Mouse (Mus musculus) ES-E14 (cell line): Measurements from ENCODE around the gene Magi2.

Experiments
- CHD2 ChIP-seq: IDR thresholded peaks from 2 replicates; pipeline ENCODE4 v1.6.1; 2014; ENCODE audit warnings: mild to moderate bottlenecking, low read depth, low read length, inconsistent platforms
- HCFC1 ChIP-seq: IDR thresholded peaks from 2 replicates; pipeline ENCODE4 v1.6.1; 2012; ENCODE audit warnings: low read length, inconsistent platforms, borderline replicate concordance; ENCODE audit not compliant: insufficient read depth
- MAFK ChIP-seq: IDR thresholded peaks from 2 replicates; pipeline ENCODE4 v1.6.1; 2014; ENCODE audit warnings: mild to moderate bottlenecking, low read depth, low read length, inconsistent platforms; ENCODE audit not compliant: insufficient read depth
- ZNF384 ChIP-seq: IDR thresholded peaks from 2 replicates; pipeline ENCODE4 v1.6.1; 2012; ENCODE audit warnings: low read depth, low read length, inconsistent platforms

DNA sequence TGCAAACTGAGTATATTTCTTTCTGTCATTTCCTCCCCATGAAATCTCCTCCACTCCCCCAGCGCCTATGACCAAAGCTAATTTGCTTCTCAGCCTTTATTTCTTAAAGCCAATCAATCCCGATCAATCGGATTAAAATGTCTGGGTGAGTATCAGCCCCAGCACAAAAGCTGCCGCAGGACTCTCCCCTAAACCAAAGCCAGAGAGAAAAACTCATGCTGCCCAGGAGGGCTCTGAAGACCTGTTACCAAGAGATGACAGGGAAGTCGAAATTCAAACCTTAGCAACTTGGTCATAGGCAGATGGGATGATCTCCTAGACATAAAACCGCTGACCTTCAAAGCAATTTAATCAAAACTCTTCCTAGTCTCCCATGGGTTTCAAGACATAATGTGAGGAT, 754.7 kb downstream of the Magi2 start:
- TF ChIP-seq MAFK = no peak
- TF ChIP-seq ZNF384 = no peak
- no peak for TF ChIP-seq HCFC1
- TF ChIP-seq CHD2 = no peak
